Mouse (Mus musculus): ENCODE data around the gene Abtb2.

Gene Abtb2

GRCm38 (mm10) chr2:103662121-103662520 lies 96.0 kb downstream of the Abtb2 start:
- DNase-seq (ENCODE audit: low read depth), result peak; percentile 61

- no peak for DNase-seq (ENCODE audit: low read depth)
Observed at GRCm38 (mm10) chr2:103664341-103664740, 98.2 kb downstream of the Abtb2 start.

- DNase-seq (ENCODE audit: low read depth), result no peak
Observed at GRCm38 (mm10) chr2:103667962-103668815, 102.1 kb downstream of the Abtb2 start.

- DNase-seq (ENCODE audit: low read depth), result no peak
Observed at GRCm38 (mm10) chr2:103668939-103669338, 102.8 kb downstream of the Abtb2 start.

GRCm38 (mm10) chr2:103669561-103669960 lies 103.5 kb downstream of the Abtb2 start:
- no peak for DNase-seq (ENCODE audit: low read depth)

GRCm38 (mm10) chr2:103670276-103670680 lies 104.2 kb downstream of the Abtb2 start:
- no peak for DNase-seq (ENCODE audit: low read depth)

GRCm38 (mm10) chr2:103672573-103673119 lies 106.5 kb downstream of the Abtb2 start:
- no peak for DNase-seq (ENCODE audit: low read depth)

- DNase-seq (ENCODE audit: low read depth), result no peak
Observed at GRCm38 (mm10) chr2:103673609-103674008, 107.5 kb downstream of the Abtb2 start.

GRCm38 (mm10) chr2:103675391-103675790 lies 109.3 kb downstream of the Abtb2 start:
- no peak for DNase-seq (ENCODE audit: low read depth)

- DNase-seq (ENCODE audit: low read depth), result no peak
Observed at GRCm38 (mm10) chr2:103676808-103677207, 110.7 kb downstream of the Abtb2 start.

GRCm38 (mm10) chr2:103677614-103678369 lies 111.7 kb downstream of the Abtb2 start:
- no peak for DNase-seq (ENCODE audit: low read depth)

GRCm38 (mm10) chr2:103678433-103678832 lies 112.3 kb downstream of the Abtb2 start:
- no peak for DNase-seq (ENCODE audit: low read depth)

- no peak for DNase-seq (ENCODE audit: low read depth)
Observed at GRCm38 (mm10) chr2:103680364-103681110, 114.4 kb downstream of the Abtb2 start.

GRCm38 (mm10) chr2:103681149-103681548 lies 115.0 kb downstream of the Abtb2 start:
- no peak for DNase-seq (ENCODE audit: low read depth)

- peak; percentile 41 for DNase-seq (ENCODE audit: low read depth)
Observed at GRCm38 (mm10) chr2:103682261-103682722, 116.2 kb downstream of the Abtb2 start.

- DNase-seq (ENCODE audit: low read depth), result no peak
Observed at GRCm38 (mm10) chr2:103682927-103683442, 116.9 kb downstream of the Abtb2 start.

- DNase-seq (ENCODE audit: low read depth), result no peak
Observed at GRCm38 (mm10) chr2:103684431-103684830, 118.3 kb downstream of the Abtb2 start.

GRCm38 (mm10) chr2:103684926-103685577 lies 118.9 kb downstream of the Abtb2 start:
- no peak for DNase-seq (ENCODE audit: low read depth)

- DNase-seq (ENCODE audit: low read depth), result no peak
Observed at GRCm38 (mm10) chr2:103685581-103685980, 119.5 kb downstream of the Abtb2 start.

GRCm38 (mm10) chr2:103687143-103687542 lies 121.0 kb downstream of the Abtb2 start:
- no peak for DNase-seq (ENCODE audit: low read depth)

GRCm38 (mm10) chr2:103687888-103688287 lies 121.8 kb downstream of the Abtb2 start:
- no peak for DNase-seq (ENCODE audit: low read depth)
